Mouse (Mus musculus): ENCODE results near the gene Nos1.

The Nos1 gene

GRCm38 (mm10) chr5:118005728-118006127, 224.9 kb downstream of the Nos1 start:
- no peak for DNase-seq

DNA sequence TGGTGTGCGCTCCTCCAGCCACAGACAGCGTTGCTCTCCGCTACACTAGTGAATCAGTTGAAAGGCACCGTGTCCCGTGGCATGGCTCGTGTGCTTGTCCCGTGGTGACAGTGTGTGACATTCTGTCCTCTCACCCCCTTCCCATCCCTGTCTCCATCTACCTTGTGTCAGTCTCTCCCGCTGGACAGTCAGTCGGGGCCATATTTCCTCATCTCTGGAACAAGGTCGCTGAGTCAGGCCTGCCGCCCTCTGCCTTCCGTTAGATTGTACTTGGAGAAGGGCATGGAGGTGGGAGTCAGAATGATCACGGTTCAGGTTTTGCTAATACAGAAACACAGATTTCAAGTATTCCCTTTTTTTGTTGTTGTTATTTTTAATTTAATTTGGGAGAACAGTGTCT, 227.5 kb downstream of the Nos1 start:
- DNase-seq: no peak
